Mouse (Mus musculus) fibroblast of lung, adult 2 months (primary cell): ENCODE data around the gene Phtf1.
A peak's percentile ranks its signal among the peaks of the same experiment; 100 is the strongest.

Experiments
- DNase-seq: peaks from one replicate; pipeline ENCODE4 v3.0.0-alpha.2; 2011; ENCODE audit warnings: low read depth

The Phtf1 gene

GRCm38 (mm10) chr3:103967861-103968691 lies at the start of gene Phtf1:
Phtf1 (plus strand) TSS chr3:103968110.
- peak; percentile 59 for DNase-seq

- DNase-seq: no peak
These were observed 47.8 kb upstream of the Phtf1 start for GRCm38 (mm10) chr3:103920094-103920493.

GRCm38 (mm10) chr3:103925302-103925701 lies 42.6 kb upstream of the Phtf1 start:
- DNase-seq: no peak

DNA sequence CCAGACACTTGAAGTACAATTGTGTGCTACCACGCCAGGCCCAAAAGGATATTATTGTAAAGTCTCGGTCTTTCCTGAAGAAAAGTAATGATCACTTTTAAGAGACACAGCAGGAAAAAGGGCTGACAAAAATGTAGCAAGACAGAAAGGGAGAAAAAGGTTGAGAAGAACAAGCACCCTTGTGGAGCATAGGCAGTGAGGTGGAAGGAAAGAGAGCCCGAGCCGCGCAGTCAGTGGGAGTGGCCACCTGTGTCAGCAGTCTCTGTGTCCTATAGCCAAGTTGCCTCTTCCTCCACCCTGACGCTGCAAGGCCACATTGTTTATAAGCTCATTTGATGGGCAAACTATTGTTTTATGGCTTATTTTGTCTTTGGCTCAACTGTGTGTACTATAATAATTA lies 40.4 kb upstream of the Phtf1 start:
- DNase-seq: no peak

- DNase-seq: peak; percentile 30
These were observed 22.9 kb upstream of the Phtf1 start for GRCm38 (mm10) chr3:103944794-103945562.

- no peak for DNase-seq
These were observed 19.2 kb upstream of the Phtf1 start for GRCm38 (mm10) chr3:103948666-103949065.

DNA sequence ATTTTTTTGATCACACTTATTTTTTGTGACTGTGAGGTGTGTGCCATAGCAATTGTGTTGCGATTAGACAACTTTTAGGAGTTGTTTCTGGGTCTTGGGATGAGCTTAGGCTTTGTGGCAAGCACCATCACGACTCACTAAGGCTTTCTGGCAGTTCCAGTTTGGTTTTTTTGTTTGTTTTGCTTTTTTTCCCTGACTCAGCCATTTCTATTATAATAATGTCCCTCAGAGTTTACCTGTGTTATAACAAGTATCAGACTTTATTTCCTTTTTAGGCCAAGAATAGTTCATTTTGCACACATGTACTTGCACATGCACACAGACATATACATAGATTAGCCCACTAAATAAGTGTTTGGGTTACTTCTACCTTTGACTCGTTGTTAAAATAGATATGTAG lies 7.3 kb upstream of the Phtf1 start:
- no peak for DNase-seq

DNA sequence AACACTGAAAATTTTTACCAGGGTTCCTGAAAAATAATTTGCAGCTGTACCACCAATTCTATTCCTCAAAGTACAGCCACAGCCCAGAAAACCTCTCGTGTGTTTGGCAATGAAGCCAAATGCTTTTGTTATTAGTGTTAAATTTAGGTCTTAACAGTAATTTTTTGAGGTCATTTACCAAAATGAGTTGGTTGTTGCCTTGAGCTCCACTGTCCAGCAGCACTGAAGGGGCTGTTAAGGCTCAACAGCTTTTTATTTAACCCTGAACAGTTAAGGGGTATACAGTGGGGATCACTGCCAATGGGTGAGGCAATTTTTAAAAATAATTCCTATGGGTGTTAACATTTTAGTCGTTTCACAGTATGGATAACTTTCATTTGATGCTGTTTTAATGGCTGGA lies 679 bp upstream of the Phtf1 start:
- no peak for DNase-seq

GRCm38 (mm10) chr3:103968701-103969100 lies 791 bp downstream of the Phtf1 start:
- peak; percentile 13 for DNase-seq

DNA sequence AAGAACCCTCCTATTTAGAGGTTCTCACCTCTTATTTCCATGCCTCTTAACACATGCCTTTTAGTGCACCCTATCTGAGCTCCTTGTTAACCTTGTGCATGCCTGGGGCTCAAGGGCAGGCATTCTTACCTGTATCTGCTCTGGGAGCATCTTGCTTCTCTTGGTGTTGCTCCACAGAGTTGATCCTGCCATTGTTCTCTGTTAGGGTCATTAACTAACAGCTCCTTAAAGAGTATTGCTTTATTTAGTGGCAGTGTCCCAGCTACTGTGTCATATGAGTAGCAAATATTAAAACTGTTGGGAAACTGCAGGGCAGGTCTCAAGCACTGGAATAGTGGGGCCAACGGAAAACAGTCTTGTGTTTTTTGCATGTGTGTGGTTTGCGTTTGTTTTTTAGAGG lies 3.2 kb downstream of the Phtf1 start:
- no peak for DNase-seq

- no peak for DNase-seq
These were observed 16.6 kb downstream of the Phtf1 start for GRCm38 (mm10) chr3:103984556-103984955.

- DNase-seq: no peak
These were observed 17.3 kb downstream of the Phtf1 start for GRCm38 (mm10) chr3:103985194-103985593.

DNA sequence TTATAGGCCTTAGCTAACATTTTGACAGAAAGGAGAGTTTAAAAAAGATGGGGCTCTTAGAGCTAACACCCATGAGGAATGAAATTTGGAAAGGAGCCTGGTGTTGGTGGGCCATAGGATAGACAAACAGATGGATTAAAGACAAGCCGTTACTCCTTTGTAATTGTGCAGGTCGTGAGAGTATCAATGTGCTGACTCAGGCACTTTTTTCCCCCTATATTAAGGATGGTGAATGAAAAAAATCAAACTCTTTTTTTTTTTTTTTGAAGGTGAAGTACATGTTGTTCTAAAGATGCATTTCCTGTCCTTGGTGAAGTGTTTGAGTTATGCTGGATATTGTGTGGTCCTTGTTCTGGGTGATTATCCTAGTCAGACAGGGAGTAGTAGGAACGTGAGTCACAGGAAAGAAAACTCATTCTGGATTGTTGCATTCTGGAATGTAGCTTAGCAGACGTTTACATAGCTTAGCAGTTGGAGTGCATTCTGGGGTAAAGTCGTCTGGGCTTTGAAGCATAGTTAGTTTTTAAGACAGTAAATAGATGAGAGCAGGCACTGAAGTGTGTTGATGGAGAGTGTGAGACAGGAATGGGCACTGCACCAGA lies 20.0 kb downstream of the Phtf1 start:
- DNase-seq: peak; percentile 36

- DNase-seq: no peak
These were observed 21.4 kb downstream of the Phtf1 start for GRCm38 (mm10) chr3:103989352-103989751.

DNA sequence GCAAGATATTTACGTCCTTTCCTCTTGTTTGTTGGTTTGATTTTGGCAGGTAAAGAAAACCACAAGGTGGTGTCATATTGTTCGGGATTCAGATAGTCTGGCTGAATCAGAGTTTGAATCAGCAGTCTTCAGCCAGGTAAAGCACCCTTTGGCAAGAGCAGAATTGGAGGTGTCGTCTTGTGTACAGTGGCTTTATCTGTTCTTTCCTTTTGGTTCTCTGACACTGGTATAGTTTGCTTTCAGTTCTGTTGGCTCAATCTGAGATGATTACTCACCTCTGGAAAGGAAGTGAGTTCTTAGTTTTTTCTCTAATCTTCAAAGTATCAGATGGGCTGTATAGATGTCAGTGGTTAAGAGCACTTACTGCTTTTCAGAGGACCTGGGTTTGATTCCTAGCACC lies 23.4 kb downstream of the Phtf1 start:
- no peak for DNase-seq

DNA sequence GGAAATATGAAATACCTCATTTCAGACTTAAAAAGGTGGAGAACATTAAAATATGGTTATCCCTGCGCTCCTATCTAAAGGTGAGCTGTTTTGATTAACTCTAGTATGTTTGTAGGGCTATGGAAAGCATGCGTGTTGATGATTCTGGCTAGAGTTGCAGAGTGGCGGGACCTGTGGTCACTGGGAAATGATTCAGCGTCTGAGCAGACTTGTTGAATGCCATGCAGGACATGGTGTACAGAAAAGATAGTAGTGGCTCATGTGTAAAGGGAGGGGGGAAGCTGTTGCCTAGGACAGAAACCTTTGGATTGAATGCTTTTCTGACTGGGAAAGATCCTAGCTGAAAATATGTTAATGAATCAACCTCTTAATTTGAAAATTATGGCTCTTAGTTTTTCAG lies 30.8 kb downstream of the Phtf1 start:
- DNase-seq: no peak

GRCm38 (mm10) chr3:104006896-104007466 lies 39.1 kb downstream of the Phtf1 start:
- DNase-seq: no peak

DNA sequence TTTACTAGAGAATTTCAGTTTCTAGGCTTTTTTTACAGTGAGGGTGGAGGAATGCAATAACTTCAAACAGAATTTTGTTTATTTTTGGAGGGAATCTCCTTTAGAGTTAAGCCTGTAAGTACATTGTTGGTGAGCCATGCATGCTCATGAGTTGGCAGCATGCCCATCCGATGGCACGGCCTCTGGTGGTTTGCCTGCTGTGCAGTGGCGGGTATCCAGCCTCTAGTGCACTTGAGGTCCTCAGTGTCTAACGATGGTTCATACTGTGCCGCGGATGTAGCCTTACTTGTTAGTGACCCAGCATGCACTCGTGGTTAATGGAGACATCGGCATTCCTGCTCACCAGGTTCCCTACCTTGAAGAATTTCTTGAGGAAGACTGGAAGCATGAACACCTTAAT lies 39.6 kb downstream of the Phtf1 start:
- DNase-seq: no peak

DNA sequence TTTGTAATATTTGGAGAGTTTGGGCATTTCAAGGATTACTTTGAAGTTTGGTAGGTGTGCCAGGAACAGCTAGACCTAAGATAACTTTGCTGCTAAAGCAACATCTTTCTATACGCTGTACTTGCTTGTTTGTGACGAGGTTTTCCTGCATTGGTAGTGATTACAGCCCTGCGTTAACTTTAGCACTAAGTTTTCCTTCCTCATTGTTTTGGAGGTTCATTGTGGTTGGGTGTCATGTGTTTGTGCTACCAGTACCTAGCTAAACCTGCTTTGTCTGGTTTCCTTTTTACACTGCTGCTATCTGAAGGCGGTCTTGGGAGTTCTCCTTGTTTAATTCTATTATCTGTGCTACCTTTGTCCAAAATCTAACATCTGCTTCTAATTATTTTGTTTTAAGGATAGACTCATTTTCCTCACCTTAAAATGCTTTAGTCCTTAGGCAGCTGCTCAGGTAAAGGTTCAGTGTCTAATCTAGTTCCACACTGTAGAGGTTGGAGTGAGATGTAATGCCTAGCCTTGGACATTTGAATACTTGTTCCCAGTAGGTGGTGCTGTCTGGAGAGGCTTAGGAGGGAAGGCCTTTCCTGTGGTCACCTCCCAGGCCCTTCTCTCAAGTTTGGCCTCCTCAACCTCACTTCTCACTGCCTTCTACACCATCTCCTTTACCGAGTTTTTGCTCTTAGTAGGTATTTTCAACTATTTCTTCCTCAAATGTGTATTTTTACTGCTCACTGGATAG lies 42.2 kb downstream of the Phtf1 start:
- no peak for DNase-seq

DNA sequence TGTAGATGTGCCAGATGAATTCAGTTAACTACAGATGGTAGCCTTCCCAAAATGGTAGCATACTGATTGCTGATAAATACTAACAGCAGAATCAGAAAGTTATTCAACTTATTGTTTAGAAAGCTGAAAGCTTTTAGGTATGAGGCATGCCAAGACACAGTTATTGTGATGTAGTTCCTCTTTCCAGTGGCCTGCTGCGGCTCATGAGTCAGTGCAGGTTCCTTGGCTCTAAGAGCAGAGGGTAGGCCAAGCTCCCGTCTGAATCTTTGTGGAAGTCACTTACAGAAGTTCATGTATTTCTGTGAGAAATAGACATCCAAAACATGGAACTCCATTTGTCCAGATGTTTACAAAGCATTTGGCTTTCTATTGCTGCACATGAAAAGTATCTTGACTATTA lies 44.1 kb downstream of the Phtf1 start:
- DNase-seq: no peak

DNA sequence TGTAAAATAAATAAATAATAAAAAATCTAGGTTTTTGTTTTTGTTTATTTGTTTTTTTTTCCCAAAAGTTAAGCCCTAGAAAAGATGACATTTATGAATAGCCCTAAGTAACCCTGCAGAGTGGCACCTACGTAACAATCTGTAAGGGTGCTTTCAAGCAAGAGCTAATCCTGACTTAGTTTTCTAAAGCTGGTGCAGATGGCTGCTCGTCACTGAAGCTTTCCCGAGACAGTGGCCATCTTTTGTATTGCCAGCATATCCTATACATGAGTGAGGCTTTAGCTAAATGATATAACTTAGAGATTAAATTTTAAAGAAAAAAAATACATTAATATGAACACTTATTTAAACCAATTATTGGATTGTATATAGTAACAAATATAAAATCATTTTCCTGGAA lies 50.0 kb downstream of the Phtf1 start:
- no peak for DNase-seq

GRCm38 (mm10) chr3:104019453-104019852 lies 51.5 kb downstream of the Phtf1 start:
- no peak for DNase-seq
